Mouse (Mus musculus): ENCODE measurements around the gene Ppp1r12c.

DNA sequence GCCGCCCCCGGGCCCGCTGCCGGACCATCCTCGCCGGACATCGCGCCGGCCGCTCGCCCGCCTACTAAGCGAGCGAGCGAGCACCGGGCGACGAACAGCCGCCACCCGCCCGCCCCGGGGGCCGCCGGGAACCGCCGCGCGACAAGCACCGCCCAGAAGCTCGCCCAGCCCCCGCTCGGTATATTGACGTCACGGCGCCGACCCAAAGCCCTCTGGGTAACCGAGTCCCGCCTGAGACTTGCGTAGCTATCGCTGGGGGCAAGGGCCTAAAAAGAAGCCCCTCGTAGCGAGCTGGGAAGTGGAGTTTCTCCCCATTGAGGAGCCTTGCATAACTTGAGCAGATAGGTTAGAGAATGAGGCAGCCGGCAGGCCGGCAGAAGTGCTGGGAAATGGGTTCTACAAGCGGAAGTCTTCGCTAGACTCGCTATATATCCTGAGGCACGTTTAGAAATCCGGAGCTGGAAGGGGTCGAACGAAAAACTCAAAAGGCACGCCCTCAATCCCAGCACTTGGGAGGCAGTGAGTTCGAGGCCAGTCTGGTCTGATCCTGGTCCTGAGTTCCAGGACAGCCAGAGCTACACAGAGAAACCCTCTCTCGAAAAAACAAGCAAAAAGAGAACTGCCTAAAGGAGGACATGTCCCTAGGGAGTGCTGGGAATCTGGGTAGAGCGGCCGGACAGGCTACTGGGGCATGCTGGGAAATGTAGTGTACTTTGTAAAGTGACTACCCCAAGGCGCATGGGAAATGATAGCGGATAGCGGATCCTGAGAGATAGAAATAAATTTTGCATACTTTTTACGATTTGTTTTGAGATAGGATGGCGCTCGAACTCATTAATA is at the start of gene Ppp1r12c:
- no peak for TF ChIP-seq CTCF (IDR thresholded peaks at IDR 0.05; ENCODE audit: low read depth)
- no peak for TF ChIP-seq EP300 (IDR thresholded peaks at IDR 0.05; ENCODE audit: low read depth)
